Mouse (Mus musculus) CH12.LX (cell line): ENCODE data around the gene Lrtm2.

Experiments used
- CTCF ChIP-seq, 2 experiments: IDR thresholded peaks in 1 of 2; conservative IDR thresholded peaks in 1 of 2; 2 replicates each; pipeline ENCODE4 v1.5.1; 2011 to 2012; ENCODE audit warnings: low read depth in 2 of 2, low read length in 2 of 2, improper control_type of control experiment in 1 of 2, inconsistent platforms in 1 of 2, mild to moderate bottlenecking in 1 of 2, moderate library complexity in 1 of 2
- ELF1 ChIP-seq: IDR thresholded peaks from 2 replicates; pipeline ENCODE4 v1.6.1; 2014; ENCODE audit warnings: low read depth, mild to moderate bottlenecking, inconsistent platforms, low read length, improper control_type of control experiment
- JUN ChIP-seq: IDR thresholded peaks from 2 replicates; pipeline ENCODE4 v1.6.1; 2011; ENCODE audit warnings: low read depth, mild to moderate bottlenecking, low read length, improper control_type of control experiment, moderate library complexity; ENCODE audit not compliant: insufficient read depth
- MAX ChIP-seq: IDR thresholded peaks from 2 replicates; pipeline ENCODE4 v1.6.1; 2011; ENCODE audit warnings: low read length, improper control_type of control experiment
- MEF2A ChIP-seq: IDR thresholded peaks from 2 replicates; pipeline ENCODE4 v1.6.1; 2014; ENCODE audit warnings: low read depth, mild to moderate bottlenecking, inconsistent platforms, low read length, improper control_type of control experiment, borderline replicate concordance
- POLR2A ChIP-seq: IDR thresholded peaks from 2 replicates; pipeline ENCODE4 v1.6.1; 2011; ENCODE audit warnings: low read depth, mild to moderate bottlenecking, improper control_type of control experiment, low read length

- TF ChIP-seq CTCF (conservative IDR thresholded peaks at IDR 0.05 in 1 of 2, IDR thresholded peaks at IDR 0.05 in 1 of 2; ENCODE audit: low read depth in 2 of 2, low read length in 2 of 2) (peak in 1 of 2 experiments; percentile 23; a peak in 2 of 4 replicates), JUN (no peak), ELF1 (no peak), MEF2A (no peak), POLR2A (no peak), MAX (no peak)
Observed at GRCm38 (mm10) chr6:119319358-119319757, 11.2 kb downstream of the Lrtm2 start.
